Mouse (Mus musculus) limb, embryonic 11.5 days (tissue): ENCODE data around the gene Kif5a. TPM values are rescaled to one million over a fixed set of nuclear protein-coding genes. Genes with fewer than 3 reads are reported as not detected.
A peak's percentile ranks its signal among the peaks of the same experiment; 100 is the strongest.

Source experiments
- ATAC-seq: fragments of 200-750 bp; cut with Nextera tagmentation; 2 replicates; pipeline ENCODE4 v1.8.0; 2017; ENCODE audit warnings: low read depth; ENCODE audit not compliant: insufficient number of reproducible peaks, low FRiP score, low TSS enrichment
- DNase-seq: peaks from one replicate; pipeline ENCODE4 v3.0.0-alpha.2; 2015; ENCODE audit warnings: low spot score
- H3K27ac ChIP-seq: fragments of 300-500 bp; sonication (generic); replicated peaks from 2 replicates; pipeline ENCODE4 v1.5.1; 2014; ENCODE audit warnings: low read depth, mild to moderate bottlenecking, low read length
- H3K27me3 ChIP-seq: fragments of 300-500 bp; sonication (generic); 2 replicates; pipeline ENCODE4 v1.6.1; 2014; ENCODE audit warnings: mild to moderate bottlenecking, low read length, mixed read lengths; ENCODE audit not compliant: control insufficient read depth, insufficient read depth
- H3K36me3 ChIP-seq: fragments of 300-500 bp; sonication (generic); 2 replicates; pipeline ENCODE4 v1.6.1; 2014; ENCODE audit warnings: mild to moderate bottlenecking, low read length, moderate library complexity, mixed read lengths; ENCODE audit not compliant: control insufficient read depth, insufficient read depth
- H3K4me1 ChIP-seq: fragments of 300-500 bp; sonication (generic); 2 replicates; pipeline ENCODE4 v1.6.1; 2014; ENCODE audit warnings: low read length, mixed read lengths; ENCODE audit not compliant: control insufficient read depth, insufficient read depth
- H3K4me2 ChIP-seq: fragments of 300-500 bp; sonication (generic); 2 replicates; pipeline ENCODE4 v1.6.1; 2014; ENCODE audit warnings: low read depth, mild to moderate bottlenecking, moderate library complexity; ENCODE audit not compliant: severe bottlenecking
- H3K4me3 ChIP-seq: fragments of 300-500 bp; sonication (generic); 2 replicates; pipeline ENCODE4 v1.5.1; 2014; ENCODE audit warnings: low read depth, low read length
- H3K9ac ChIP-seq: fragments of 300-500 bp; sonication (generic); 2 replicates; pipeline ENCODE4 v1.6.1; 2014; ENCODE audit warnings: mild to moderate bottlenecking, low read length
- H3K9me3 ChIP-seq: fragments of 300-500 bp; sonication (generic); 2 replicates; pipeline ENCODE4 v1.6.1; 2016; ENCODE audit warnings: low read length; ENCODE audit not compliant: control insufficient read depth
- WGBS: fragments of 180-500 bp; shearing (Covaris S2); extraction: QIAGEN DNeasy Blood & Tissue Kit; methylation state at CpG from one replicate; pipeline ENCODE4 v1.1.7; 2014; 5-methylcytosine and 5-hydroxymethylcytosine counted together
- polyA plus RNA-seq: library from polyadenylated mRNA; unstranded; fragments of >200 nt; fragmentation: Nextera tagmentation; extraction: Ambion mirVana; gene quantifications from 2 replicates; pipeline ENCODE4 v1.2.1, GENCODE M21; 2014

The Kif5a gene
- polyA plus RNA-seq, 1 experiment from 2014 or later: 2.1 TPM

GRCm38 (mm10) chr10:127178286-127179027 lies 84.7 kb downstream of the Kif5a start:
- DNase-seq: peak; percentile 41
- no peak for ATAC-seq
- Histone ChIP-seq H3K9me3 (no peaks in the 10 kb centered on the region), H3K4me1 (peaks cover 13% of the 10 kb centered on the region), H3K27ac (no peak overlapping the region), H3K4me2 (peak overlapping the region; percentile 45), H3K4me3 (peak overlapping the region; percentile 15), H3K36me3 (no peaks in the 10 kb centered on the region), H3K27me3 (peaks cover 42% of the 10 kb centered on the region), H3K9ac (no peak overlapping the region)
- 3% methylated on average over 41 of the region's 41 CpGs for WGBS

GRCm38 (mm10) chr10:127177719-127178118 lies 85.4 kb downstream of the Kif5a start:
- under 1% methylated on average over 23 of the region's 23 CpGs for WGBS
- Histone ChIP-seq H3K27ac (no peak overlapping the region), H3K4me3 (peak overlapping the region; percentile 15), H3K27me3 (peaks cover 42% of the 10 kb centered on the region), H3K4me2 (peak overlapping the region; percentile 45), H3K9ac (no peak overlapping the region), H3K9me3 (no peaks in the 10 kb centered on the region), H3K4me1 (peaks cover 13% of the 10 kb centered on the region), H3K36me3 (no peaks in the 10 kb centered on the region)
- DNase-seq: peak; percentile 93
- ATAC-seq: peak; percentile 45

GRCm38 (mm10) chr10:127177235-127177634 lies 85.9 kb downstream of the Kif5a start:
- Histone ChIP-seq H3K27ac (no peak overlapping the region), H3K4me1 (peaks cover 13% of the 10 kb centered on the region), H3K27me3 (peaks cover 42% of the 10 kb centered on the region), H3K36me3 (no peaks in the 10 kb centered on the region), H3K4me2 (peak overlapping the region; percentile 45; the same call in 1 of the 2 replicates), H3K9me3 (no peaks in the 10 kb centered on the region), H3K9ac (no peak overlapping the region), H3K4me3 (peak overlapping the region; percentile 15; the same call in 1 of the 2 replicates)
- DNase-seq (no peak), ATAC-seq (no peak)
- 32% methylated on average over 9 of the region's 9 CpGs for WGBS

- Histone ChIP-seq H3K9me3 (no peaks in the 10 kb centered on the region), H3K36me3 (no peaks in the 10 kb centered on the region), H3K4me3 (no peak overlapping the region), H3K4me2 (peak overlapping the region; percentile 30; the same call in 1 of the 2 replicates), H3K4me1 (peaks cover 13% of the 10 kb centered on the region), H3K27ac (no peak overlapping the region), H3K9ac (no peak overlapping the region), H3K27me3 (peaks cover 42% of the 10 kb centered on the region)
- DNase-seq (no peak), ATAC-seq (no peak)
- WGBS: 4% methylated on average over 7 of the region's 7 CpGs
Observed at GRCm38 (mm10) chr10:127176756-127177155, 86.4 kb downstream of the Kif5a start.

- Histone ChIP-seq H3K27me3 (peaks cover 41% of the 10 kb centered on the region), H3K4me2 (no peak overlapping the region), H3K4me1 (peaks cover 13% of the 10 kb centered on the region), H3K4me3 (no peak overlapping the region), H3K27ac (no peak overlapping the region), H3K9ac (no peak overlapping the region), H3K9me3 (no peaks in the 10 kb centered on the region), H3K36me3 (no peaks in the 10 kb centered on the region)
- WGBS: 47% methylated on average over 3 of the region's 3 CpGs
- no peak for DNase-seq
- ATAC-seq: no peak
Observed at GRCm38 (mm10) chr10:127176228-127176627, 86.9 kb downstream of the Kif5a start.

Other genes starting within 250 kb of the Kif5a start
- 87.4 and 91.8 TPM in 2 replicates for gene Tsfm, start 232.5 kb downstream of the Kif5a start, polyA plus RNA-seq
- gene Mettl1, start 221.9 kb downstream of the Kif5a start, polyA plus RNA-seq: 47.6 and 50.4 TPM in 2 replicates
- gene Eef1akmt3, start 221.8 kb downstream of the Kif5a start, polyA plus RNA-seq: 0.19 and 0.31 TPM in 2 replicates
- gene Cyp27b1, start 215.1 kb downstream of the Kif5a start, polyA plus RNA-seq: not detected in 2 replicates
- gene March9, start 203.2 kb downstream of the Kif5a start, polyA plus RNA-seq: 1.2 and 1.6 TPM in 2 replicates
- gene Cdk4, start 199.8 kb downstream of the Kif5a start, polyA plus RNA-seq: 2,988 and 3,194 TPM in 2 replicates
- gene Tspan31, start 193.1 kb downstream of the Kif5a start, polyA plus RNA-seq: 123 and 134 TPM in 2 replicates
- gene Agap2, start 188.1 kb downstream of the Kif5a start, polyA plus RNA-seq: 0.05 and 0.06 TPM in 2 replicates
- 29.5 and 32.7 TPM in 2 replicates for gene Os9, start 142.2 kb downstream of the Kif5a start, polyA plus RNA-seq
- gene B4galnt1, start 98.1 kb downstream of the Kif5a start, polyA plus RNA-seq: 3.4 TPM in 2 replicates
- 2.7 and 4.1 TPM in 2 replicates for gene Slc26a10, start 82.7 kb downstream of the Kif5a start, polyA plus RNA-seq
- 37.2 and 40.3 TPM in 2 replicates for gene Arhgef25, start 73.3 kb downstream of the Kif5a start, polyA plus RNA-seq
- gene Dtx3, start 67.6 kb downstream of the Kif5a start, polyA plus RNA-seq: 138 TPM in 2 replicates
- 17.8 and 20.3 TPM in 2 replicates for gene Pip4k2c, start 51.8 kb downstream of the Kif5a start, polyA plus RNA-seq
- gene Dctn2, start 3.0 kb upstream of the Kif5a start, polyA plus RNA-seq: 160 and 170 TPM in 2 replicates
- gene Mbd6, start 25.7 kb upstream of the Kif5a start, polyA plus RNA-seq: 17.0 and 17.2 TPM in 2 replicates
- gene Mars, start 48.4 kb upstream of the Kif5a start, polyA plus RNA-seq: 167 and 170 TPM in 2 replicates
- gene Arhgap9, start 58.6 kb upstream of the Kif5a start, polyA plus RNA-seq: 5.3 and 5.5 TPM in 2 replicates
- gene Gli1, start 78.6 kb upstream of the Kif5a start, polyA plus RNA-seq: 8.5 and 11.2 TPM in 2 replicates
- gene Inhbe, start 91.1 kb upstream of the Kif5a start, polyA plus RNA-seq: 0.03 and 0.15 TPM in 2 replicates
- 0.15 TPM in 1 of 2 replicates, not detected in the other for gene Inhbc, start 107.1 kb upstream of the Kif5a start, polyA plus RNA-seq
- gene R3hdm2, start 117.0 kb upstream of the Kif5a start, polyA plus RNA-seq: 35.8 and 45.7 TPM in 2 replicates
- gene Stac3, start 238.3 kb upstream of the Kif5a start, polyA plus RNA-seq: 0.21 and 0.34 TPM in 2 replicates